Mouse (Mus musculus): ENCODE data around the gene Zswim3. TPM values are rescaled to one million over a fixed set of nuclear protein-coding genes. Genes with fewer than 3 reads are reported as not detected.

The Zswim3 gene
- polyA plus RNA-seq, 1 experiment from 2014 or later, result 8.5 TPM

DNA sequence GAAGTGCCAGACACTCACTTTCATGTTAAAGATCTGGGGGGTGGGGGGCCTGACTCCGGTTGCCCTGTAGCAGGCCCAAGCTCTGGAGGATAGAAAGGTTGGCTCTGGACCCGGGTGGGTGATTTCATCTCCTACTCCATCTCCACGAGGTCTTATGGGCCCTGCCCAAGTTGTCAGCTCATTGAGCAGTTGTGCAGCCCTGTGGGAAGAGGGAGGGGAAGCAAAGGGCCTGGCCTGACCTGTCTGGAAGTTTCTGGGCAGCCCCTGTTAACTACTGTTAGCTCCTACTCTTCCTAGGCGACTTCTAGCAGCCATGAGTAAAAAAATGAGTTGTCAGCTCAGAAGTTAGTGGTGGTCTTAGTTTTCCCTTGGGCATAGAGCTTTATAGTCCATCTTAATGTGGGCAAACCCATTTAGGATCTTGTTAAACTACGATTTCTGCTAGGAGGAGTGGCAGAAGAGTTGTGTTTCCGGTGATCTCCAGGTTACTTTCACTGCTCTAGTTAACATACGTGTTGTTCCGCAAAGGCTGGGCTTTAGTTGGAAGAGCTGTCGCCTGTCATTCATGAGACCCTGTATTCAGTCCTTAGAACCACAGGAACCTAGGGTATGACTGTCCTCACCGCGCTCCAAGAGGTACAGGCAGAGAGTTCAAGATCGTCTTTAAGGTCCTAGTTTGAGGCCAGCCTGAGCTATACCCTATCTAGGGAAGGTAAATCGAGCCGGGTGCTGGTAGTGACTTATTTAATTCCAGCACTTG lies 31.5 kb upstream of the Zswim3 start:
- Histone ChIP-seq H3K4me1 (peaks cover 28% of the 10 kb centered on the region), H3K27me3 (replicated peaks; ENCODE audit: low read depth, poor library complexity, severe bottlenecking) (0 out of 2 replicates have a peak, but pooled peaks cover 11% of the 10 kb centered on the region), H3K27ac (replicated peaks) (no peak overlapping the region), H3K4me3 (0 out of 2 replicates have a peak overlapping the region, but pooled peaks have one; percentile 9), H3K9me3 (no peaks in the 10 kb centered on the region), H3K36me3 (replicated peaks) (peaks cover 36% of the 10 kb centered on the region)
- DNase-seq (ENCODE audit: low spot score), result no peak
- 82% methylated on average over 14 of the region's 14 CpGs for WGBS

DNA sequence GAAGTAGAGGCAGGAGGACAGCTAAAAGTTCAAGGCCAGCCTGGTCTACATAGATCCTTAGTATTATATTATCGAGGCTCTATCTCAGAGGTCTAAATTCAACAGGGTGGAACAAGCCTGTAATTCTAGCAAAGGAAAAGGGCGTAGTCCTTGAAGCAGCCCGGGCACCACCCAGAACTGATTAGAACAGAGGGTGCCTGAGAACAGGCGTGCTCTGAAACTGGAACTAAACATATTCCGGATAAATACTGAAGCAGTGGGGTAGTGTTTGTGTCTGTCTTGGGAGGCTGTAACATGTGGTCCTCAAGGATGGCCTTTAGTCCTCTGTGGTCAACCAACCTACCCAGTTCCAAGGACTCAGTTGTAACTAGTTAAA lies 30.9 kb upstream of the Zswim3 start:
- Histone ChIP-seq H3K27me3 (replicated peaks; ENCODE audit: low read depth, poor library complexity, severe bottlenecking) (0 out of 2 replicates have a peak, but pooled peaks cover 11% of the 10 kb centered on the region), H3K4me3 (no peak overlapping the region), H3K36me3 (replicated peaks) (peaks cover 34% of the 10 kb centered on the region), H3K27ac (replicated peaks) (no peak overlapping the region), H3K4me1 (peaks cover 28% of the 10 kb centered on the region), H3K9me3 (no peaks in the 10 kb centered on the region)
- 85% methylated on average over 5 of the region's 5 CpGs for WGBS
- no peak for DNase-seq (ENCODE audit: low spot score)

DNA sequence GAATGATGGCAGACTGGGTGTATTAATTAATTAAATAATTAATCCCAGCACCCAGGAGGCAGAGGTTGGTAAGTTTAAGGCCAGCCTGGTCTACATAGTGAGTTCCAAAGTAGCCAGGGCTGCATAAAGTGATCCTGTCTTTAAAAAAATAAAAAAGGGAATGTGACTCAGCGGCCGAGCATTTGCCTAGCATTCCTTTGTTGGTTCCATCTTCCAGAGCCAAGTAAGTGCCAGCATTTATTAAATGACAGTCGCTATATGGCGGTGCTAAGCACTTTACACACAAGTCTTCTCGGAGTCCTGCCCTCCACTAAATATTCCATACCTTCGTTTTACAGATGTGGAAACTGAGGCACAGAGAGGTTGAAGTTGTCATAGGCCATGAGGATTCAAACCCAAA lies 28.8 kb upstream of the Zswim3 start:
- 90% methylated on average over 6 of the region's 6 CpGs for WGBS
- H3K36me3 ChIP-seq (replicated peaks), result peaks cover 28% of the 10 kb centered on the region

DNA sequence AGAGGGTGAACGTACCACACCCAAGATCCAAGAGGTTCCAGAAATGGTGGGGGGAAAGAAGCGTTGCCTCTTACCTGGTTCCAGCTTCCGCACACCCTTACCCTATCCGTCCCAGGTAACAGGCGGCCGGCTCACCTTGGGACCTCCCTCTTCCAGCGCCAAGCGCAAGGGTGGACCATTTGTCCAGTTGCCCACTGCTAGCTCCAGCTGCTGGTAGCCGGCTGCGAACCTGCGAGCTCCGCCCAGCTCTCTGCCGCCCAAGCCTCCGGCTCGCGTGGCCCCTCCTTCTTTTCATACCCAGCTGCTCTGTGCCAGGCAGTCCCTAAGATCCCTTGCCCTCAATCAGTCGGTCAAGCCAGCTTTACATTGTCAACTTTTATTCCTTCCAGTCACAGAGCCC lies 28.1 kb upstream of the Zswim3 start:
- 0 out of 2 replicates have a peak, but pooled peaks cover 11% of the 10 kb centered on the region for H3K27me3 ChIP-seq (replicated peaks; ENCODE audit: low read depth, poor library complexity, severe bottlenecking)
- WGBS, result 74% methylated on average over 17 of the region's 17 CpGs

More for the DNA sequence above, 28.8 kb upstream of the Zswim3 start:
- Histone ChIP-seq H3K27ac (replicated peaks) (no peak overlapping the region), H3K4me1 (peaks cover 18% of the 10 kb centered on the region), H3K27me3 (replicated peaks; ENCODE audit: low read depth, poor library complexity, severe bottlenecking) (0 out of 2 replicates have a peak, but pooled peaks cover 11% of the 10 kb centered on the region), H3K4me3 (no peak overlapping the region), H3K9me3 (no peaks in the 10 kb centered on the region)
- DNase-seq (ENCODE audit: low spot score), result no peak

DNA sequence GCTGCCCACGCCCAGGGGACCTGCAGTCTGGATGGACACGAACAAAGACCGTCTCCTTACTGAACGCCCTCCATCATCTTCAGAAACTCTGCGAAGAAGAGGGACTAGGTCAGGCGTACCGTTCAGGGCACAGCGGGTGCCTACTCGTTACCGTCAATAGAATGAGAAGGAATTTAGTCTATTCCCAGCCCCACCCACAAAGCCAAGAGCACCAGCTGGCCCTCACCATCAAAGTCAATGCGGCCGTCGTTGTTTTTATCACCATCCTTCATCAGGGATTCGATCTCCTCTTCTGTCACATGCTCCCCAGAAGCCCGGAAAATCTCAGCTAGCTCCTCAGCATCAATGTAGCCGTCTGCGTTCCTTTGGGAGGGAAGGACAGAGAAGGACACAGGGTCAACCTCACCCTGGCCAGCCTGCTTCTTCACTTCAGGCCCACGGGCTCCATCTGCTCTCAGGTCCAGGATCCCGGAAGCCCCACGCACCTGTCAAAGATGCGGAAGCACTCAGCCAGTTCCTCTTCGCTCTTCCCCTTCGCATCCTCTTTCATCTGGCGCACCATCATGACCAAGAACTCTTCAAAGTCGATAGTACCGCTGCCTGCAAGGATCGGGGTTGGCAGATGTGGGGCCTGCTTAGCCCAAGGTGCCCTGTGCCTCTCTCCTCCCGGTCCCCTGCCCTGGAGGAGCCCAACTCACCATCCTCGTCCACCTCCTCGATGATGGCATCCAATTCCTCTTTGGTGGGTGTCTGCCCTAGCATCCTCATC lies 27.5 kb upstream of the Zswim3 start:
- DNase-seq (ENCODE audit: low spot score), result no peak

More for the DNA sequence above, 28.1 kb upstream of the Zswim3 start:
- no peaks in the 10 kb centered on the region for H3K9me3 ChIP-seq
- no peak overlapping the region for H3K27ac ChIP-seq (replicated peaks)
- peaks cover 21% of the 10 kb centered on the region for H3K36me3 ChIP-seq (replicated peaks)
- peaks cover 11% of the 10 kb centered on the region for H3K4me1 ChIP-seq
- H3K4me3 ChIP-seq, result no peak overlapping the region
- DNase-seq (ENCODE audit: low spot score), result no peak

DNA sequence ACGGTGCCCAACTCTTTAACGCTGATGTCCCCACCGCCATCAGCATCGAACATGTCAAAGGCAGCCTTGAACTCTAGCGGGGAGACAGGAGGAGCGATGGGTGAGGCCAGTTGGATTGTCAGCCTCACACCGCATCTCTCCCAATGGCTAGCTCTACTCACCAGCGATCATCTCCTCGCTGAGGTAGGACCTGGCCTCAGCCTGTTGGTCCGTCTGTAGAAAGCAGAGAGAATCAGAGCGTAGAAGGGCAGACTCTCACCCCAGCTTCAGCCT lies 26.9 kb upstream of the Zswim3 start:
- 88% methylated on average over 11 of the region's 11 CpGs for WGBS
- Histone ChIP-seq H3K27ac (replicated peaks) (no peak overlapping the region), H3K4me3 (no peak overlapping the region), H3K27me3 (replicated peaks; ENCODE audit: low read depth, poor library complexity, severe bottlenecking) (0 out of 2 replicates have a peak, but pooled peaks cover 11% of the 10 kb centered on the region), H3K36me3 (replicated peaks) (peaks cover 9% of the 10 kb centered on the region), H3K4me1 (0 out of 2 replicates have a peak, but pooled peaks cover 3% of the 10 kb centered on the region), H3K9me3 (no peaks in the 10 kb centered on the region)
- no peak for DNase-seq (ENCODE audit: low spot score)

More for the DNA sequence above, 27.5 kb upstream of the Zswim3 start:
- 0 out of 2 replicates have a peak, but pooled peaks cover 11% of the 10 kb centered on the region for H3K27me3 ChIP-seq (replicated peaks; ENCODE audit: low read depth, poor library complexity, severe bottlenecking)
- H3K36me3 ChIP-seq (replicated peaks), result peaks cover 15% of the 10 kb centered on the region
- H3K27ac ChIP-seq (replicated peaks), result no peak overlapping the region
- 85% methylated on average over 30 of the region's 30 CpGs for WGBS
- H3K4me3 ChIP-seq, result no peak overlapping the region
- peaks cover 5% of the 10 kb centered on the region; the same call in 1 of the 2 replicates for H3K4me1 ChIP-seq
- no peaks in the 10 kb centered on the region for H3K9me3 ChIP-seq

DNA sequence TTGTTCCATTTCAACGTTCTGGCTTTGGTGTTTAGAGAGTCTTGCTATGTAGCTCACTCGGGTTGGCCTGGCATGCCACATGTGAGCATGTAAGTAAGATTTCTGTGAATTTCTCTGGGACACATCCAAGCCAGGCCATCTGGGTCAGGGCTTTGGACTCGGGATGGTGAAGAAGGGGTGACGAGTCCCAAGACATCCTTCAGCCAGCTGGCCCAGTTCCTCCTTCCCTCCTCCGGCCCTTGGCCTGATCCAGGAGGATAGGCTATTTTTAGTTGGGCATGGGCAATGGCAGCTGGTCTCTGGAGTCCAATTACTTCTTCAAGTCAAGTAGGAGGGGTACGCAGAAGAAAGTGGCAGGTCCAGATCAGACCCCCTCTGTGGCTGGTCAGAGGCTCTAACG lies 26.1 kb upstream of the Zswim3 start:
- WGBS, result 82% methylated on average over 7 of the region's 7 CpGs
- Histone ChIP-seq H3K4me1 (no peaks in the 10 kb centered on the region), H3K9me3 (no peaks in the 10 kb centered on the region), H3K27me3 (replicated peaks; ENCODE audit: low read depth, poor library complexity, severe bottlenecking) (0 out of 2 replicates have a peak, but pooled peaks cover 11% of the 10 kb centered on the region), H3K36me3 (replicated peaks) (peaks cover under 1% of the 10 kb centered on the region; the same call in 1 of the 2 replicates), H3K27ac (replicated peaks) (no peak overlapping the region), H3K4me3 (no peak overlapping the region)
- DNase-seq (ENCODE audit: low spot score), result no peak

DNA sequence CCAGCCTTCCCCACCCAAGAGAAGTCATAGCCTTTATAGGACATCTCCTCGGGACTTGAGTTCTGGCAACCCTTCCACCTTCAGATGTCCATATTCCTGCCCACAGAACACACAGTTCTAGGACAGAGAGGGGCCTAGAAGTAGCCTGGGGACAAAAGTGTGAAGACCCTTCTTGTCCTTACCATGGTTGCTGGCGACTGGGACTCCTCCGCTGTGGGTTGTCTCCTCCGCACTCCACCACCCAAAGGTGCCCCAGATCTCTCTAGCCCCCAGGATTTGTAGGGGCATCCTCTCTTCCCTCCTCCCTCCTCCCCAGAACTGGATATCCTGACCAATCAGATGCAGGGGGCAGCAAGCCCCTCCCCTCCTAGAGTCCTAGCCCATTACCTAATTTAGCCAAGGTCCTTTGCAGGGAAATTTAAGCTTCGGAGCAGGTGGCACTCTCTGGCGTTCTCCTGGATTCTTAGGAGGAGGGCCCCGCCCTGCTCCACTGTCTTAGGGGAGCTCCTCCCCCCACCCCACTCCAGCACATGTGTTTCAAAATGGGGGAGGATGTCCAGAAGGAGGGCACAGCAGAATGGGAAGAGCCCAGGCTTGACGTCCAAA lies 25.3 kb upstream of the Zswim3 start, which contains the start of gene Tnnc2:
TSS of gene Tnnc2 (minus strand) at position 487 of the 606 bp plus-strand sequence.
- no peaks in the 10 kb centered on the region for H3K36me3 ChIP-seq (replicated peaks)
- no peaks in the 10 kb centered on the region for H3K9me3 ChIP-seq
- no peak within 1 kb of the TSS for H3K27ac ChIP-seq (replicated peaks)
- H3K4me3 ChIP-seq, result no peak within 1 kb of the TSS
- no peaks in the 10 kb centered on the region; the same call in 1 of the 2 replicates for H3K4me1 ChIP-seq
- 72% methylated on average over 8 of the region's 8 CpGs for WGBS
- no peak for DNase-seq (ENCODE audit: low spot score)
- H3K27me3 ChIP-seq (replicated peaks; ENCODE audit: low read depth, poor library complexity, severe bottlenecking), result 0 out of 2 replicates have a peak, but pooled peaks cover 14% of the 10 kb centered on the region

DNA sequence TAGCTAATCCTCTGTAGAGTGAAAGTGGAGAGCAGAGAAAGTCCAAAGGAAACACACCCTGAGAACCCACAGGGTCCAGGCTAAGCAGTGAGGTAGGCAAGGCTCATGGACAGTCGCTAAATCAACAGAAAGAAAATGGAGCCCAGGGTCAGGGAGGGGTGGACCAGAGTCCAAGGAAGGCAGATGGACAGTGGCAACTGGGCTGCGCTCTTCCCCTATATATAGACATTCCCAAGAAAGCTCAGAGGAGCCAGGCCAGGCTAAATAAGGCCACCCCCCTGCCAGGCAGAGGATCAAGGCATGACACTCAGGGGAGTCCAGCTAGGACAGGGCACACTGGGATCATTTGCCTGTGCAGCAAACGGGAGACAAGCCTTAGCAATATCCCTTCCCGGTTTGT lies 23.0 kb upstream of the Zswim3 start:
- no peak overlapping the region for H3K27ac ChIP-seq (replicated peaks)
- no peaks in the 10 kb centered on the region for H3K36me3 ChIP-seq (replicated peaks)
- no peak overlapping the region for H3K4me3 ChIP-seq
- no peak for DNase-seq (ENCODE audit: low spot score)
- 74% methylated on average over 4 of the region's 4 CpGs for WGBS
- H3K9me3 ChIP-seq, result no peaks in the 10 kb centered on the region
- peaks cover 23% of the 10 kb centered on the region for H3K4me1 ChIP-seq
- peaks cover 19% of the 10 kb centered on the region; the same call in 1 of the 2 replicates for H3K27me3 ChIP-seq (replicated peaks; ENCODE audit: low read depth, poor library complexity, severe bottlenecking)

DNA sequence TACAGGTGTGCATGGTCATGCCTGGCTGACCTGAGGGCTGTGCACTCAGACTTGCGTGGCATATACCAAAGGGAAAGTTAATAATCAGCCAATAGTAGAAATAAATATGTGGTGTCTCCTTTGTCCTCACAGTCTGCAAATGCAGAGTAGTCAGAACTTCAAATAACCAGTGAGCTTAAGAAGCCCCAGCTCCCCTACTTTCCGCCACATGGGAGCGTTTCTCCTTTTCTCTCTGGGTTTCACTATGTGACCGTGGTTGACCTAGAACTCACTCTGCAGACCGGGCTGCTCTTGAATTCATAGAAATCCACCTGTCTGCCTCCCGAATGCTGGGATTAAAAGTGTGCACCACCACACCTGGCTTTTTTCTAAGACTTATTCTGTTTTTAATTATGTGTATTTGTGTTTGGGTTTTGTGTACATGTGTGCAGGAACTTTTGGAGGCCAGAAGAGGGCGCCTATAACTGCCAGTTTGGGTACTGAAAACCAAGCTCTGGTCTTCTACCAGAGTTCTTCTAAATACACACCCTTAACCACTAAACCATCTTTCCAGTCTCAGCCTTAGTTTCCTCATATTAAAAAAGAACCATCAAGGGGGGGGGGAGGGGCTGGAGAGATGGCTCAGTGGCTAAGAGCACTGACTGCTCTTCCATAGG lies 20.8 kb upstream of the Zswim3 start:
- WGBS, result 75% methylated on average over 7 of the region's 7 CpGs
- H3K4me1 ChIP-seq, result peaks cover 36% of the 10 kb centered on the region
- H3K27me3 ChIP-seq (replicated peaks; ENCODE audit: low read depth, poor library complexity, severe bottlenecking), result peaks cover 13% of the 10 kb centered on the region; the same call in 1 of the 2 replicates
- H3K27ac ChIP-seq (replicated peaks), result no peak overlapping the region
- no peak for DNase-seq (ENCODE audit: low spot score)
- H3K36me3 ChIP-seq (replicated peaks), result peaks cover 8% of the 10 kb centered on the region; the same call in 1 of the 2 replicates
- H3K4me3 ChIP-seq, result no peak overlapping the region
- no peaks in the 10 kb centered on the region for H3K9me3 ChIP-seq

DNA sequence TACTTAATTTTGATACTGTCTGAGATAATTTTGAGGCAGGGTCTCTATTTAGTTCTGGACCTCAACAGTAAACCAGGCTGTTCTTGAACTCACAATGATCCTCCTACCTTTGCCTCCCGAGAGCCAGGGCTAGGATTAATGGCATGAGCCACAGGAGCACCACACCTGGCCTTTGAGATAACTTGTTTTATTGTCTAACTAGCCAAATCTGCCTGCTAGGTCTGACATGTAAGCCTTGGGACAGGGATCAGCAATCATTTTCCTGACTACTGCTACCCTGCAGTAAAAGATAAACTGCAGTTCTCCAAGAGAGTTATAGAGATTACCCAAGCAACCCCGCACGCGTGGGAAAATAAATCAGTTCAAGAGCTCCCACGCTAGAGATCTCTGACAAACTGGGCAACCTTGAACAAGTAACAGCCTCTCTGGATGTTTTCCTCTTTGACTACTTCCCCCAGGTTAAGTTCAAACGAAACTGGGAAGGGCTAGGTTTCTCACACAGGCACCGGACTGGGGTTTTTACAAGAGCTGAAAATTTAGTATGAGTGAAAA lies 20.0 kb upstream of the Zswim3 start:
- no peak for DNase-seq (ENCODE audit: low spot score)
- Histone ChIP-seq H3K4me1 (peaks cover 36% of the 10 kb centered on the region), H3K36me3 (replicated peaks) (peaks cover 12% of the 10 kb centered on the region; the same call in 1 of the 2 replicates), H3K4me3 (peak overlapping the region; percentile 79), H3K27ac (replicated peaks) (peak overlapping the region; percentile 87; the same call in 1 of the 2 replicates), H3K27me3 (replicated peaks; ENCODE audit: low read depth, poor library complexity, severe bottlenecking) (peaks cover 13% of the 10 kb centered on the region; the same call in 1 of the 2 replicates), H3K9me3 (no peaks in the 10 kb centered on the region)
- 20% methylated on average over 7 of the region's 7 CpGs for WGBS
